Mouse (Mus musculus): Measurements from ENCODE around the gene Olfr390. TPM values are rescaled to one million over a fixed set of nuclear protein-coding genes. Genes with fewer than 3 reads are reported as not detected.

The Olfr390 gene
- not detected in 2 replicates for total RNA-seq (2012; rRNA removed)
- total RNA-seq (2014; rRNA removed), result not detected in 2 replicates
- polyA plus RNA-seq (2012; ENCODE audit: insufficient read length, low read depth), result not detected in 2 replicates

DNA sequence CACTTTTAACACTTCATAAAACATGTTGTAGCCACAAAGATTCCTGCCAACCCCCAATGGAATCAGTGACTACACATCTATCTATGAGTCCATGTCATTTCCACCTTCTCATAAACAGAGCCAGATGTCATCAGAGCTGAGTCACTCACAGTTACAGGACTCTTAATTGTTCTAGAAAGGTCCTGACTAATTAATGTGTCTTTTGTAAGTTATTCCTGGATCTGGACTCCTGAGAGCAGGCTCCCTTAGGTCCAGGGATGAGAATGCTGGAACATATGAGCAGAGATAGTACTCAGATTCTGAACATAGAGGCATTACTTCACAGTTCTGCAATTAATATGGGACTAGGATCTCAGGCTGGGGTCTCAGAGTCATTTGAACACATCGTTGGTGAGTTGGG is at the start of gene Olfr390:
Gene Olfr390 (plus strand): TSS at position 301 of the 400 bp plus-strand sequence.
- in situ Hi-C loops (cut with MboI; ENCODE audit: low pct_ligation_motif_present, low pct_unique_long_range_greater_than_20kb, low sequenced_read_pairs) (no loop called here), dilution Hi-C loops (cut with MboI; ENCODE audit: extremely low pct_ligation_motif_present, extremely low pct_unique_long_range_greater_than_20kb, low sequenced_read_pairs) (no loop called here)
- Histone ChIP-seq H3K79me2 (replicated peaks; ENCODE audit: control insufficient read depth, extremely low read depth, insufficient read depth, poor library complexity, severe bottlenecking) (no peaks in the 10 kb centered on the region), H3K4me1 (ENCODE audit: control insufficient read depth in 1 of 2, insufficient read depth in 2 of 2) (no peaks in the 10 kb centered on the region), H3K4me3 (replicated peaks in 1 of 3; ENCODE audit: low read depth in 2 of 3, low read length in 2 of 3, poor library complexity in 1 of 3) (no peak within 1 kb of the TSS), H3K9ac (ENCODE audit: insufficient read depth, low read depth) (no peak within 1 kb of the TSS), H3K27me3 (replicated peaks) (peaks cover 25% of the 10 kb centered on the region), H3K4me2 (ENCODE audit: insufficient read depth, low read depth, poor library complexity, severe bottlenecking) (no peak within 1 kb of the TSS), H3K27ac (ENCODE audit: insufficient read depth, low read depth) (no peak within 1 kb of the TSS), H3K9me3 (replicated peaks; ENCODE audit: low read length) (no peaks in the 10 kb centered on the region), H3K36me3 (replicated peaks in 1 of 2; ENCODE audit: control insufficient read depth in 1 of 2, insufficient read depth in 1 of 2, low read length in 1 of 2) (no peaks in the 10 kb centered on the region)
- no peak for TF ChIP-seq E2F4 (IDR thresholded peaks at IDR 0.05; ENCODE audit: insufficient replicate concordance, low read depth, low read length)
- TF ChIP-seq SIN3A (IDR thresholded peaks at IDR 0.05; ENCODE audit: low read length), result no peak
- no peak for TF ChIP-seq SMC3 (IDR thresholded peaks at IDR 0.05; ENCODE audit: low read depth, low read length)
- no peak for TF ChIP-seq IRF4 (IDR thresholded peaks at IDR 0.05; ENCODE audit: low read depth, low read length)
- TF ChIP-seq MYC (IDR thresholded peaks at IDR 0.05; ENCODE audit: low read depth, low read length), result no peak
- no peak for TF ChIP-seq POLR2AphosphoS2 (IDR thresholded peaks at IDR 0.05; ENCODE audit: low read depth, low read length)
- no peak for TF ChIP-seq USF2 (conservative IDR thresholded peaks at IDR 0.05; ENCODE audit: low read depth, low read length)
- no peak for TF ChIP-seq ZC3H11A (IDR thresholded peaks at IDR 0.05; ENCODE audit: low read depth, low read length)
- TF ChIP-seq USF1 (IDR thresholded peaks at IDR 0.05; ENCODE audit: low read depth, low read length), result no peak
- TF ChIP-seq CTCF (conservative IDR thresholded peaks at IDR 0.05 in 1 of 2, IDR thresholded peaks at IDR 0.05 in 1 of 2; ENCODE audit: low read depth in 2 of 2, low read length in 2 of 2), result no peak
- no peak for TF ChIP-seq TBP (conservative IDR thresholded peaks at IDR 0.05; ENCODE audit: low read depth, low read length)
- no peak for TF ChIP-seq MEF2A (IDR thresholded peaks at IDR 0.05; ENCODE audit: borderline replicate concordance, low read depth, low read length)
- no peak for TF ChIP-seq ZKSCAN1 (IDR thresholded peaks at IDR 0.05; ENCODE audit: borderline replicate concordance, low read depth, low read length)
- TF ChIP-seq ELF1 (IDR thresholded peaks at IDR 0.05; ENCODE audit: low read depth, low read length), result no peak
- no peak for DNase-seq (ENCODE audit: extremely low read depth)

DNA sequence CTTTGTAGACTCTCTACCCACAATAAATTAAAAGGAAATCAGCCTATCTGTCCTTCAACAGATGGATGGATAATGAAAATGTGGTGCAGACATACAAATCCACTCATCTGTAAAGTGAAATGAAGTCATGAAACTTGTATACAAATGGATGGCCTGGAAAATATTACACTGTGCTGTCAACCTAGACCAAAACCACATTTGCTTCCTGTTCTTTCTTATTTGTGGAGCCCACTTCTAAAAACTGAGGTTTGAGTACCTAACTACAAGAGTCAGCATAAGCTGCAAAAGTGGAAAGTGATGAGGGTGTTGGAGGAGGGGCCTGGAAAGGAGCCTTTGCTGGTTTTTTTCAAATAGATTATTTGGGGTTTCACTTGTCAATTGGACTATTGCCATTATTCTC is 23.6 kb upstream of the Olfr390 start:
- no peaks in the 10 kb centered on the region for H3K79me2 ChIP-seq (replicated peaks; ENCODE audit: control insufficient read depth, extremely low read depth, insufficient read depth, poor library complexity, severe bottlenecking)
- peaks cover 2% of the 10 kb centered on the region for H3K27me3 ChIP-seq (replicated peaks)
- no peak overlapping the region for H3K4me2 ChIP-seq (ENCODE audit: insufficient read depth, low read depth, poor library complexity, severe bottlenecking)
- no peaks in the 10 kb centered on the region for H3K36me3 ChIP-seq (replicated peaks in 1 of 2; ENCODE audit: control insufficient read depth in 1 of 2, insufficient read depth in 1 of 2, low read length in 1 of 2)
- H3K27ac ChIP-seq (ENCODE audit: insufficient read depth, low read depth), result no peak overlapping the region
- dilution Hi-C loops (cut with MboI; ENCODE audit: extremely low pct_ligation_motif_present, extremely low pct_unique_long_range_greater_than_20kb, low sequenced_read_pairs), result no loop called here
- peaks cover 0 to 6% of the 10 kb centered on the region in 2 experiments; a peak in 3 of 4 replicates for H3K4me1 ChIP-seq (ENCODE audit: control insufficient read depth in 1 of 2, insufficient read depth in 2 of 2)
- in situ Hi-C loops (cut with MboI; ENCODE audit: low pct_ligation_motif_present, low pct_unique_long_range_greater_than_20kb, low sequenced_read_pairs), result no loop called here
- no peaks in the 10 kb centered on the region for H3K9me3 ChIP-seq (replicated peaks; ENCODE audit: low read length)
- H3K9ac ChIP-seq (ENCODE audit: insufficient read depth, low read depth), result no peak overlapping the region
- peak; percentile 58 for DNase-seq (ENCODE audit: extremely low read depth)
- H3K4me3 ChIP-seq (replicated peaks in 1 of 3; ENCODE audit: low read depth in 2 of 3, low read length in 2 of 3, poor library complexity in 1 of 3), result no peak overlapping the region
- TF ChIP-seq KAT2A (IDR thresholded peaks at IDR 0.05; ENCODE audit: insufficient replicate concordance, low read length) (no peak), RAD21 (IDR thresholded peaks at IDR 0.05; ENCODE audit: low read depth, low read length) (no peak), USF1 (IDR thresholded peaks at IDR 0.05; ENCODE audit: low read depth, low read length) (no peak), POLR2A (IDR thresholded peaks at IDR 0.05; ENCODE audit: low read depth, low read length) (no peak), EP300 (IDR thresholded peaks at IDR 0.05; ENCODE audit: low read length) (peak; percentile 90), RCOR1 (conservative IDR thresholded peaks at IDR 0.05; ENCODE audit: low read depth, low read length) (no peak), PAX5 (IDR thresholded peaks at IDR 0.05; ENCODE audit: low read length) (no peak), ZMIZ1 (IDR thresholded peaks at IDR 0.05; ENCODE audit: low read depth, low read length) (no peak), SIN3A (IDR thresholded peaks at IDR 0.05; ENCODE audit: low read length) (no peak), CHD2 (IDR thresholded peaks at IDR 0.05; ENCODE audit: low read length) (no peak; the same call in 1 of the 2 replicates), ZC3H11A (IDR thresholded peaks at IDR 0.05; ENCODE audit: low read depth, low read length) (no peak), NRF1 (IDR thresholded peaks at IDR 0.05; ENCODE audit: low read depth, low read length) (no peak), MAFK (IDR thresholded peaks at IDR 0.05; ENCODE audit: insufficient replicate concordance, low read length) (peak; percentile 61), MXI1 (IDR thresholded peaks at IDR 0.05; ENCODE audit: low read depth, low read length) (no peak), JUN (IDR thresholded peaks at IDR 0.05; ENCODE audit: insufficient read depth, low read depth, low read length) (peak; percentile 87), CHD1 (IDR thresholded peaks at IDR 0.05; ENCODE audit: low read depth, low read length) (no peak), MYC (IDR thresholded peaks at IDR 0.05; ENCODE audit: low read depth, low read length) (no peak), SMC3 (IDR thresholded peaks at IDR 0.05; ENCODE audit: low read depth, low read length) (no peak), POLR2AphosphoS2 (IDR thresholded peaks at IDR 0.05; ENCODE audit: low read depth, low read length) (no peak), MAX (IDR thresholded peaks at IDR 0.05; ENCODE audit: low read length) (no peak), USF2 (conservative IDR thresholded peaks at IDR 0.05; ENCODE audit: low read depth, low read length) (no peak), CTCF (conservative IDR thresholded peaks at IDR 0.05 in 1 of 2, IDR thresholded peaks at IDR 0.05 in 1 of 2; ENCODE audit: low read depth in 2 of 2, low read length in 2 of 2) (no peak), E2F4 (IDR thresholded peaks at IDR 0.05; ENCODE audit: insufficient replicate concordance, low read depth, low read length) (no peak), UBTF (IDR thresholded peaks at IDR 0.05; ENCODE audit: low read depth, low read length) (no peak), TBP (conservative IDR thresholded peaks at IDR 0.05; ENCODE audit: low read depth, low read length) (no peak), BHLHE40 (IDR thresholded peaks at IDR 0.05; ENCODE audit: low read depth, low read length) (peak; percentile 29; the same call in 1 of the 2 replicates), GABPA (IDR thresholded peaks at IDR 0.05; ENCODE audit: insufficient replicate concordance, low read depth, low read length) (no peak)

Data from CH12.LX (cell line).